Mouse (Mus musculus) layer of hippocampus, adult 6 months (tissue): ENCODE data around the gene Vmn1r82. TPM values are rescaled to one million over a fixed set of nuclear protein-coding genes. Genes with fewer than 3 reads are reported as not detected.

Source experiments
- long read RNA-seq, 2 experiments: library from polyadenylated mRNA; unstranded; transcript quantifications; one replicate each; pipeline ENCODE4 v2.0.0; 2019 to 2020
- polyA plus RNA-seq: library from polyadenylated mRNA; unstranded; fragments of <200 nt; fragmentation: Nextera tagmentation; gene quantifications from 2 replicates; pipeline ENCODE4 v1.2.3, GENCODE M21; 2021

The Vmn1r82 gene
- polyA plus RNA-seq = not detected in 2 replicates
- long read RNA-seq, experiment 1 = 0 reads
- long read RNA-seq, experiment 2 = 0 reads

DNA sequence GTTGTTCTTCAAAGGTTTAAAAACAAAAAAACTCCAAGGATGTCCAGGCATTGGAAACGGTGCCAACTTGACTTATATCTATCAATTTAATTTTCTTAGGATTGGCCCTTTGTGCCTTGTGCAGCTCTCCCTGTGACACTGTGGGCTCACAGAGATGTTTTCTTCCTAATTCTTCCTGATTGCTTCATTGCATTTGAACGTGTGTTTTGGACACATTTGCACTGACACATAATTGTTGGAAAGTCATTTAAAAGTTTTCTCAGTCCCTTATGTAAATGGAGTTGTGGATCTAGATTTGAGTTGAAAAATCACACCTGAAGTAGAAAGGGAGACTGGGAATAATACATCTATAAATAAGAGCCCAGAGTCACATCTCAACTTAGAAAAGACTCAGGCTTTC is at the start of gene Vmn1r82:
Gene Vmn1r82, plus strand, starts transcription at position 301 of the 400 bp plus-strand sequence.

DNA sequence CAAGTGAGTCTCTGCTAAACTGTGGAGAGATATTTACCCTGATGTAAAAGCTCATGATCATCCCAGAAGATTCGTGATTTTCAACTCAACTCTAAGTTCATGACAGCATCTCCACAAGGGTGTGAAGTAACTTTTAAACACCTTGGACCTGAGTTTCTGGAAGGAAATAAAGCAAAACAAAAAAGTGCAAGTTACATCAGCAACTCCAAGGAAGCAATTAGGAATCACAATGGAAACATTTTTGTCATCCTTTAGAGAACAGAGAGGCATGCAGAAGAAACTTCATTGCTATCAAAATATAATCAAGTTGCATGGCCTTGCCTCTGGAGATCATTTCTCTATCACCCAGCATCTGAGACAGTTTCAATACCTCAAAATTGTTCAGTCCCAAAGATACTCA is 32.1 kb upstream of the Vmn1r82 start, which contains the start of gene Vmn1r81:
Gene Vmn1r81, minus strand, starts transcription at position 101 of the 400 bp plus-strand sequence.

DNA sequence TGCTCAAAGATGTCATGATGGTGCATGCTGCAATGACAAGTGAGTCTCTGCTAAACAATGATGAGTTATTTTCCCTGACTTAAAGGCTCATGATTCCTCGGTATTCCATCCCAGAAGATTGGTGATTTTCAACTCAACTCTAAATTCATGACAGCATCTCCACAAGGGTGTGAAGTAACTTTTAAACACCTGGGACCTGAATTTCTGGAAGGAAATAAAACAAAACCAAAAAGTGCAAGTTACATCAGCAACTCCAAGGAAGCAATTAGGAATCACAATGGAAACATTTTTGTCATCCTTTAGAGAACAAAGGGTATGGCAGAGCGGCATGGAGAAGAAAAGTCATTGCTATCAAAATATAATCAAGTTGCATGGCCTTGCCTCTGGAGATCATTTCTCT is 29.2 kb downstream of the Vmn1r82 start, which contains the start of gene Vmn1r83:
Gene Vmn1r83, minus strand, starts transcription at position 101 of the 400 bp plus-strand sequence.

Other genes with a start within 250 kb of the Vmn1r82 start
- gene Vmn1r78, start 150.2 kb upstream of the Vmn1r82 start, polyA plus RNA-seq = not detected in 2 replicates
- not detected in 2 replicates for gene Vmn1r79, start 129.2 kb upstream of the Vmn1r82 start, polyA plus RNA-seq
- gene Vmn1r80, start 111.1 kb upstream of the Vmn1r82 start, polyA plus RNA-seq = not detected in 2 replicates
- gene Vmn1r81, start 32.2 kb upstream of the Vmn1r82 start, polyA plus RNA-seq = not detected in 2 replicates
- gene Vmn1r83, start 29.1 kb downstream of the Vmn1r82 start, polyA plus RNA-seq = not detected in 2 replicates
- not detected in 2 replicates for gene Vmn1r84, start 68.8 kb downstream of the Vmn1r82 start, polyA plus RNA-seq
- 2.5 and 3.5 TPM in 2 replicates for gene Zfp551, start 122.3 kb downstream of the Vmn1r82 start, polyA plus RNA-seq
- gene Zfp606, start 177.9 kb downstream of the Vmn1r82 start, polyA plus RNA-seq = 5.2 and 5.5 TPM in 2 replicates
- not detected in 2 replicates for gene 2900092C05Rik, start 212.1 kb downstream of the Vmn1r82 start, polyA plus RNA-seq